Mouse (Mus musculus) layer of hippocampus, adult 8-10 months (tissue): ENCODE measurements around the gene Taar1. TPM values are rescaled to one million over a fixed set of nuclear protein-coding genes. Genes with fewer than 3 reads are reported as not detected.

Experiments
- total RNA-seq, 4 experiments: library from RNA; stranded (reverse); gene quantifications; 2 replicates each; pipeline ENCODE4 v1.2.4; 2022

The Taar1 gene
- total RNA-seq, 4 experiments from 2014 or later, result not detected

Other genes starting within 250 kb of the Taar1 start
- 100 to 1,000 TPM; 110 to 313 (median 237) TPM for gene Rps12, start 133.1 kb upstream of the Taar1 start, total RNA-seq
- 10 to 100 TPM; 25.1 to 32.1 (median 29.6) TPM for gene Slc18b1, start 123.4 kb upstream of the Taar1 start, total RNA-seq
- gene Vnn3, start 68.9 kb upstream of the Taar1 start, total RNA-seq, result under 1 TPM in 3 of 4 experiments, not detected in 1; 0.17 to 0.36 (median 0.35) TPM
- gene Vnn1, start 25.7 kb upstream of the Taar1 start, total RNA-seq, result not detected
- gene Taar2, start 18.2 kb downstream of the Taar1 start, total RNA-seq, result not detected
- gene Taar3, start 29.2 kb downstream of the Taar1 start, total RNA-seq, result not detected
- not detected for gene Taar4, start 40.1 kb downstream of the Taar1 start, total RNA-seq
- gene Taar5, start 50.4 kb downstream of the Taar1 start, total RNA-seq, result not detected
- gene Taar6, start 65.3 kb downstream of the Taar1 start, total RNA-seq, result not detected
- gene Taar7a, start 73.1 kb downstream of the Taar1 start, total RNA-seq, result not detected
- not detected for gene Taar7b, start 79.6 kb downstream of the Taar1 start, total RNA-seq
- gene Taar7d, start 106.9 kb downstream of the Taar1 start, total RNA-seq, result not detected
- not detected for gene Taar7e, start 117.3 kb downstream of the Taar1 start, total RNA-seq
- not detected for gene Taar7f, start 129.2 kb downstream of the Taar1 start, total RNA-seq
- gene Taar8a, start 156.1 kb downstream of the Taar1 start, total RNA-seq, result not detected
- not detected for gene Taar8b, start 171.9 kb downstream of the Taar1 start, total RNA-seq
- gene Taar8c, start 181.6 kb downstream of the Taar1 start, total RNA-seq, result not detected
- gene Taar9, start 189.2 kb downstream of the Taar1 start, total RNA-seq, result not detected
- gene Stx7, start 228.9 kb downstream of the Taar1 start, total RNA-seq, result 100 to 1,000 TPM; 113 to 155 (median 140) TPM